Comparison of ENCODE assay signal across 8 mouse cellular contexts in the genomic region with DNA sequence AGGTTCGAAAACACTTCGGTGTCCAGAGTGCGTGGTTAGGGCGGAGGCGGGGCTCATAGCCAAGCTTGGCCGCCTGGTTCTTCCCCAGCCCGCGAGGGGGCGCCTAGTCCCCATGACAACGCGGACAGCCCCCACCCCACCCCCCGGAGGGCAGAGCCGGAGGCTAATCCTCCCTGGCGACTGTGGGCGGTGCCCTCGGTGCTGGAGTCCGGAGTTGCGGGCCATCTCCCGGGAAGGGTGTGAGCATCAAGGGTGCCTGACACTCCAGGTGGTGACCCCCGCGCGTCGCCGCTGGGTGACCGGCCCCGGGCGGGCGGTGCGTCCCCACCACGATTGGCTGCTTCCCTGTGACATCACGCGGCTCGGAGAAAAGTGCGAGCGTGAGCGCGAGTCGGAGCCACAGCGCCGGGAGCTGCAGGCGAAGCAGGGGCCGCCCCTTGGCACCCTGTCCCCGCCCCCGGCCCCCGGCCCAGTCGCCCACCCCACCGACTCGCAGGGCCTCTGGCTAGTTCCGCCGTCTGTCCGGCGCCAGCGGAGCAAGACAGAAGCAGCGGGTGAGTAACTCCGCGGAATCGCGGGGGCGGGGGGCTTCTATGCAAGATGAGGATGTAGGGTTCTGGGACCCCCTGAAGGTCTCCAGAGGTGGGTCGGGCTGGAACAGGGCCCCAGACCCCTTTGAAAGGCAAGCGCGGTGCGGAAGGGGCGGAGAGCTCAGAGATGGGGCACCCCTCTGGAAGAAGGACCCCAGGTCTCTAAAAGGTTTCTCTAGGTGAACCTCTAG. TPM values are rescaled to one million over a fixed set of nuclear protein-coding genes. Genes with fewer than 3 reads are reported as not detected.
A peak's percentile ranks its signal among the peaks of the same experiment; 100 is the strongest.
DNase-seq lines count a peak whose midpoint lies in the region; ATAC-seq and TF ChIP-seq lines count a peak whose summit lies in the region.

No protein-coding gene starts in this region.

- H3K4me3 ChIP-seq in E14TG2a.4 (replicated peaks; ENCODE audit: low read length) = peak overlapping the region; percentile 83
- H3K4me3 ChIP-seq in forebrain, embryonic 11.5 days (ENCODE audit: low read depth, low read length) = peak overlapping the region; percentile 53
- peak overlapping the region; percentile 48 for H3K4me3 ChIP-seq in hindbrain, embryonic 15.5 days
- H3K4me3 ChIP-seq in small intestine, adult 2 months (ENCODE audit: low read depth, low read length) = peak overlapping the region; percentile 63

- peak overlapping the region; percentile 92 for H3K4me2 ChIP-seq in forebrain, embryonic 11.5 days (ENCODE audit: low read depth, low read length, severe bottlenecking)
- peak overlapping the region; percentile 71 for H3K4me2 ChIP-seq in hindbrain, embryonic 15.5 days

- peaks cover 64% of the 10 kb centered on the region for H3K4me1 ChIP-seq in E14TG2a.4 (replicated peaks; ENCODE audit: low read depth, low read length)
- peaks cover 17% of the 10 kb centered on the region; the same call in 1 of the 2 replicates for H3K4me1 ChIP-seq in forebrain, embryonic 11.5 days (replicated peaks; ENCODE audit: control insufficient read depth, insufficient read depth, low read length)
- H3K4me1 ChIP-seq in hindbrain, embryonic 15.5 days (replicated peaks) = peaks cover 24% of the 10 kb centered on the region
- H3K4me1 ChIP-seq in small intestine, adult 2 months (ENCODE audit: control insufficient read depth, insufficient read depth, insufficient read length, low read length) = peaks cover 22% of the 10 kb centered on the region

- under 1% methylated on average over 64 of the region's 64 CpGs for WGBS in forebrain, embryonic 11.5 days
- WGBS in hindbrain, embryonic 15.5 days = 1% methylated on average over 64 of the region's 64 CpGs
- 1% methylated on average over 64 of the region's 64 CpGs for WGBS in small intestine, adult 2 months

- ATAC-seq in forebrain, embryonic 11.5 days (replicated peaks; ENCODE audit: low FRiP score) = peak; percentile 70
- ATAC-seq in hindbrain, embryonic 15.5 days (ENCODE audit: low FRiP score, low read depth) = peak; percentile 73
- peak; percentile 11 for ATAC-seq in megakaryocyte progenitor cell, adult 5-6 weeks (replicated peaks; ENCODE audit: poor library complexity)
- no peak for ATAC-seq in monocyte, adult 5-6 weeks (replicated peaks; ENCODE audit: insufficient number of reproducible peaks, low FRiP score, low TSS enrichment, poor library complexity, severe bottlenecking)

- H3K9ac ChIP-seq in forebrain, embryonic 11.5 days (ENCODE audit: low read length) = peak overlapping the region; percentile 39
- H3K9ac ChIP-seq in hindbrain, embryonic 15.5 days = peak overlapping the region; percentile 33

- peak; percentile 56 for DNase-seq in adrenal gland, postnatal 25 days
- DNase-seq in forebrain, embryonic 11.5 days (ENCODE audit: low spot score) = peak; percentile 87
- peak; percentile 75 to 83 for DNase-seq in left cerebral cortex, adult 8-10 months (ENCODE audit: low spot score in 2 of 2)

- TF ChIP-seq CTCF in E14TG2a.4 (conservative IDR thresholded peaks at IDR 0.05; ENCODE audit: low read length) = peak; percentile 37
- TF ChIP-seq CTCF in small intestine, adult 2 months (IDR thresholded peaks at IDR 0.05; ENCODE audit: extremely low read depth, insufficient read length, insufficient replicate concordance, low read depth, low read length) = peak; percentile 33; the same call in 1 of the 2 replicates

- no peak for TF ChIP-seq POLR2A in small intestine, adult 2 months (IDR thresholded peaks at IDR 0.05; ENCODE audit: low read depth, low read length)

- H3K27ac ChIP-seq in forebrain, embryonic 11.5 days (ENCODE audit: low read depth, low read length) = no peak overlapping the region
- H3K27ac ChIP-seq in hindbrain, embryonic 15.5 days (replicated peaks) = no peak overlapping the region
- no peak overlapping the region for H3K27ac ChIP-seq in small intestine, adult 2 months (ENCODE audit: insufficient read depth, low read depth, low read length)

- H3K9me3 ChIP-seq in E14TG2a.4 (ENCODE audit: low read length) = no peaks in the 10 kb centered on the region
- H3K9me3 ChIP-seq in forebrain, embryonic 11.5 days (ENCODE audit: control insufficient read depth, low read length) = no peaks in the 10 kb centered on the region
- H3K9me3 ChIP-seq in hindbrain, embryonic 15.5 days = no peaks in the 10 kb centered on the region

- peaks cover 20% of the 10 kb centered on the region for H3K36me3 ChIP-seq in E14TG2a.4 (ENCODE audit: insufficient read depth, low read length)
- no peaks in the 10 kb centered on the region for H3K36me3 ChIP-seq in forebrain, embryonic 11.5 days (ENCODE audit: control insufficient read depth, insufficient read depth, low read length)
- peaks cover 19% of the 10 kb centered on the region for H3K36me3 ChIP-seq in hindbrain, embryonic 15.5 days
- peaks cover 14% of the 10 kb centered on the region for H3K36me3 ChIP-seq in small intestine, adult 2 months (ENCODE audit: control insufficient read depth, insufficient read depth, low read length)

- H3K27me3 ChIP-seq in E14TG2a.4 (ENCODE audit: insufficient read depth, low read length) = peaks cover 71% of the 10 kb centered on the region
- H3K27me3 ChIP-seq in forebrain, embryonic 11.5 days (ENCODE audit: control insufficient read depth, insufficient read depth, low read length) = peaks cover 47% of the 10 kb centered on the region
- peaks cover 36% of the 10 kb centered on the region for H3K27me3 ChIP-seq in hindbrain, embryonic 15.5 days
- peaks cover 25% of the 10 kb centered on the region for H3K27me3 ChIP-seq in small intestine, adult 2 months (ENCODE audit: control insufficient read depth, insufficient read depth, low read length)

RNA-seq across cellular contexts. Expression of a gene that starts 5.1 kb away (rescaled TPM):
- 0.94 and 1.7 TPM in 2 replicates for total RNA-seq in adrenal gland, postnatal 25 days (2021)
- polyA plus RNA-seq in forebrain, embryonic 11.5 days (2014; fragmentation: Nextera tagmentation; extraction: Ambion mirVana) = 0.47 and 0.56 TPM in 2 replicates
- polyA plus RNA-seq in hindbrain, embryonic 15.5 days (2015; fragmentation: Nextera tagmentation; extraction: Ambion mirVana) = 0.87 and 1.2 TPM in 2 replicates
- total RNA-seq in left cerebral cortex, adult 8-10 months (2022) = 10 to 100 TPM; 57.9 to 66.5 (median 60.3) TPM
- total RNA-seq in megakaryocyte progenitor cell, adult 5-6 weeks (2015) = 0.17 TPM in 2 replicates
- 0.17 TPM in 1 of 2 replicates, not detected in the other for total RNA-seq in megakaryocyte progenitor cell, adult 5-6 weeks (2017)
- polyA plus RNA-seq in small intestine, adult 2 months (2012; rRNA removed) = 2.2 and 2.9 TPM in 2 replicates
- 0.29 TPM in 1 of 3 replicates, not detected in the others for total RNA-seq in monocyte, adult 5-6 weeks (2017)

RNA-seq across cellular contexts. Expression of a gene that starts 10.1 kb away (rescaled TPM):
- 3.5 and 5.8 TPM in 2 replicates for total RNA-seq in adrenal gland, postnatal 25 days (2021)
- 1,095 and 1,130 TPM in 2 replicates for polyA plus RNA-seq in forebrain, embryonic 11.5 days (2014; fragmentation: Nextera tagmentation; extraction: Ambion mirVana)
- polyA plus RNA-seq in hindbrain, embryonic 15.5 days (2015; fragmentation: Nextera tagmentation; extraction: Ambion mirVana) = 187 and 224 TPM in 2 replicates
- 10 to 100 TPM; 17.9 to 21.1 (median 19.8) TPM for total RNA-seq in left cerebral cortex, adult 8-10 months (2022)
- total RNA-seq in megakaryocyte progenitor cell, adult 5-6 weeks (2015) = 0.32 and 0.86 TPM in 2 replicates
- total RNA-seq in megakaryocyte progenitor cell, adult 5-6 weeks (2017) = 0.12 and 0.30 TPM in 2 replicates
- polyA plus RNA-seq in small intestine, adult 2 months (2012; rRNA removed) = 2.4 and 5.9 TPM in 2 replicates
- total RNA-seq in monocyte, adult 5-6 weeks (2017) = 10.2 TPM in 1 of 3 replicates, not detected in the others

RNA-seq across cellular contexts. Expression of a gene that starts 23.5 kb away (rescaled TPM):
- total RNA-seq in adrenal gland, postnatal 25 days (2021) = not detected in 2 replicates
- 0.36 and 0.90 TPM in 2 replicates for polyA plus RNA-seq in forebrain, embryonic 11.5 days (2014; fragmentation: Nextera tagmentation; extraction: Ambion mirVana)
- polyA plus RNA-seq in hindbrain, embryonic 15.5 days (2015; fragmentation: Nextera tagmentation; extraction: Ambion mirVana) = 0.30 and 0.32 TPM in 2 replicates
- total RNA-seq in left cerebral cortex, adult 8-10 months (2022) = not detected
- not detected in 2 replicates for total RNA-seq in megakaryocyte progenitor cell, adult 5-6 weeks (2015)
- total RNA-seq in megakaryocyte progenitor cell, adult 5-6 weeks (2017) = 0.21 and 0.95 TPM in 2 replicates
- not detected in 2 replicates for polyA plus RNA-seq in small intestine, adult 2 months (2012; rRNA removed)
- total RNA-seq in monocyte, adult 5-6 weeks (2017) = 0.29 to 0.97 TPM (median 0.32 TPM) in 3 replicates

RNA-seq across cellular contexts. Expression of a gene that starts 53.7 kb away (rescaled TPM):
- 42.2 and 61.5 TPM in 2 replicates for total RNA-seq in adrenal gland, postnatal 25 days (2021)
- 32.7 and 35.9 TPM in 2 replicates for polyA plus RNA-seq in forebrain, embryonic 11.5 days (2014; fragmentation: Nextera tagmentation; extraction: Ambion mirVana)
- 32.4 and 40.9 TPM in 2 replicates for polyA plus RNA-seq in hindbrain, embryonic 15.5 days (2015; fragmentation: Nextera tagmentation; extraction: Ambion mirVana)
- total RNA-seq in left cerebral cortex, adult 8-10 months (2022) = 100 to 1,000 TPM; 414 to 471 (median 424) TPM
- 111 and 112 TPM in 2 replicates for total RNA-seq in megakaryocyte progenitor cell, adult 5-6 weeks (2015)
- total RNA-seq in megakaryocyte progenitor cell, adult 5-6 weeks (2017) = 76.3 and 94.7 TPM in 2 replicates
- 165 and 295 TPM in 2 replicates for polyA plus RNA-seq in small intestine, adult 2 months (2012; rRNA removed)
- 83.0 to 148 TPM (median 110 TPM) in 3 replicates for total RNA-seq in monocyte, adult 5-6 weeks (2017)

Comparison
In these comparisons a context has a peak if more than half of its experiments do, and no peak if none do; other contexts are left out.
1. RNA of a gene that starts 5.1 kb away (total RNA-seq): 57.9 to 66.5 TPM in left cerebral cortex, adult 8-10 months; 0.94 to 1.7 TPM in adrenal gland, postnatal 25 days, 0.17 TPM in megakaryocyte progenitor cell, adult 5-6 weeks and 0.29 TPM in monocyte, adult 5-6 weeks; every median in the first group is over 10 times any median in the second.
2. Peak in every context shown above with its lines, with median percentiles within 50 percentile points of each other: H3K4me3 ChIP-seq and DNase-seq.